Mouse (Mus musculus) forebrain, embryonic 14.5 days (tissue): Measurements from ENCODE around the gene Fgfr2. TPM values are rescaled to one million over a fixed set of nuclear protein-coding genes. Genes with fewer than 3 reads are reported as not detected.

Experiments used
- ATAC-seq: fragments of 200-750 bp; cut with Nextera tagmentation; 2 replicates; pipeline ENCODE4 v1.8.0; 2017; ENCODE audit warnings: mild to moderate bottlenecking, moderate library complexity
- DNase-seq: peaks from one replicate; pipeline ENCODE4 v3.0.0-alpha.2; 2015; ENCODE audit warnings: low spot score
- H3K27ac ChIP-seq: fragments of 300-500 bp; sonication (generic); 2 replicates; pipeline ENCODE4 v1.5.1; 2014; ENCODE audit warnings: low read depth, mild to moderate bottlenecking, control low read depth, low read length, moderate library complexity
- H3K27me3 ChIP-seq: fragments of 300-500 bp; sonication (generic); replicated peaks from 2 replicates; pipeline ENCODE4 v1.6.1; 2014; ENCODE audit warnings: low read length, control low read depth, mixed read lengths; ENCODE audit not compliant: control insufficient read depth, insufficient read depth
- H3K36me3 ChIP-seq: fragments of 300-500 bp; sonication (generic); 2 replicates; pipeline ENCODE4 v1.6.1; 2014; ENCODE audit warnings: low read length, control low read depth; ENCODE audit not compliant: control insufficient read depth, insufficient read depth
- H3K4me1 ChIP-seq: fragments of 300-500 bp; sonication (generic); 2 replicates; pipeline ENCODE4 v1.6.1; 2014; ENCODE audit warnings: antibody characterized with exemption, low read length, control low read depth; ENCODE audit not compliant: control insufficient read depth, insufficient read depth
- H3K4me2 ChIP-seq: fragments of 300-500 bp; sonication (generic); 2 replicates; pipeline ENCODE4 v1.6.1; 2014; ENCODE audit warnings: mild to moderate bottlenecking, control low read depth, low read length
- H3K4me3 ChIP-seq: fragments of 300-500 bp; sonication (generic); 2 replicates; pipeline ENCODE4 v1.5.1; 2014; ENCODE audit warnings: low read depth, low read length, control low read depth
- H3K9ac ChIP-seq: fragments of 300-500 bp; sonication (generic); 2 replicates; pipeline ENCODE4 v1.6.1; 2014; ENCODE audit warnings: mild to moderate bottlenecking, low read length, control low read depth, moderate library complexity
- H3K9me3 ChIP-seq: fragments of 300-500 bp; sonication (generic); replicated peaks from 2 replicates; pipeline ENCODE4 v1.6.1; 2016; ENCODE audit warnings: low read length, control low read depth, mixed read lengths; ENCODE audit not compliant: control insufficient read depth
- WGBS: fragments of 180-500 bp; shearing (Covaris S2); extraction: QIAGEN DNeasy Blood & Tissue Kit; methylation state at CpG from one replicate; pipeline ENCODE4 v1.1.7; 2014; 5-methylcytosine and 5-hydroxymethylcytosine counted together
- polyA plus RNA-seq: library from polyadenylated mRNA; unstranded; fragments of >200 nt; fragmentation: Nextera tagmentation; extraction: Ambion mirVana; gene quantifications from 2 replicates; pipeline ENCODE4 v1.2.1, GENCODE M21; 2014

Fgfr2 gene
- polyA plus RNA-seq, 1 experiment from 2014 or later: 35.9 TPM

- no peak for DNase-seq
- Histone ChIP-seq H3K27me3 (no peaks in the 10 kb centered on the region), H3K4me1 (no peaks in the 10 kb centered on the region), H3K36me3 (peaks cover 58% of the 10 kb centered on the region), H3K4me3 (no peak overlapping the region), H3K9me3 (no peaks in the 10 kb centered on the region), H3K9ac (no peak overlapping the region), H3K27ac (no peak overlapping the region), H3K4me2 (no peak overlapping the region)
- ATAC-seq: no peak
- WGBS: 97% methylated on average over 13 of the region's 13 CpGs
These were observed 1767.0 kb downstream of the Fgfr2 start for GRCm38 (mm10) chr7:131356105-131356504.

DNA sequence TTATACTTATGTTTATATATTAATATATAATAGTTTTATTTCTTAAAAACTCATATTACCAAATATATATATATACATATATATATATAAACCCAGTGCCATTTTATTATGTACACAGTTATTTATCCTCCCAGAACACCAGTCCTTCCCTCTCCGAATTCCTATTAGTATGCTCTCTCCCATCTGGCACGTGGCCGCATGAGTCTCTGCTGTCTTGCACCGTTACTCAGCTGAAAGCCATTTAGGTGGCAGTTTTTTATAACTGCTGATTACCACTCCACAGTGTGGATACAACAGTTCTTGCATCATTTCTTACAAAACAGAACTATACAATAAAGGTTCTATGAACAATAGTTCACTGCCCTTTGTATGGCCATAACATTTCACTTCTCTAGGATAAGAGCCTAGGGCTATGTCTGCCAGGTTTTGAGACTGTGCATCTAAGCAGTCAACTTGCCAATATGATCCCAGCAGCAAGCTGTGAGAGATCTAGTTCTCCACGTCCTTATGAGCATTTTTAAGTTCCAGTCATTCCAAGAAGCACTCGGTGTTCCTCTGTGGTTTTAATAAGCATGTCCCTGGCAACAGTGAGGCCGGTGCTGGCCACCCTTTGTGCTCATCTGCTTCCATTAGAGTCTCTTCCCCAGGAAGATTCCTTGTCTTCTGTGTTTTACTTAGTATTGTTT is 1777.2 kb downstream of the Fgfr2 start:
- peak; percentile 52 for DNase-seq
- H3K9me3 ChIP-seq: no peaks in the 10 kb centered on the region
- 75% methylated on average over 7 of the region's 7 CpGs for WGBS
- no peak overlapping the region for H3K9ac ChIP-seq
- H3K4me3 ChIP-seq: no peak overlapping the region
- H3K27ac ChIP-seq: no peak overlapping the region
- H3K4me1 ChIP-seq: no peaks in the 10 kb centered on the region
- ATAC-seq: peak; percentile 34; the same call in 1 of the 2 replicates
- no peak overlapping the region for H3K4me2 ChIP-seq
- H3K36me3 ChIP-seq: peaks cover 55% of the 10 kb centered on the region
- H3K27me3 ChIP-seq: no peaks in the 10 kb centered on the region

GRCm38 (mm10) chr7:131337502-131338068 is 1785.6 kb downstream of the Fgfr2 start:
- no peak overlapping the region for H3K9ac ChIP-seq
- no peaks in the 10 kb centered on the region for H3K27me3 ChIP-seq
- no peak overlapping the region for H3K4me2 ChIP-seq
- ATAC-seq (peak; percentile 55; the same call in 1 of the 2 replicates), DNase-seq (peak; percentile 41)
- peaks cover 22% of the 10 kb centered on the region; the same call in 1 of the 2 replicates for H3K36me3 ChIP-seq
- H3K4me1 ChIP-seq: peaks cover 6% of the 10 kb centered on the region; the same call in 1 of the 2 replicates
- H3K9me3 ChIP-seq: no peaks in the 10 kb centered on the region
- no peak overlapping the region for H3K27ac ChIP-seq
- no peak overlapping the region for H3K4me3 ChIP-seq
- 22% methylated on average over 8 of the region's 8 CpGs for WGBS

- no peak within 1 kb of the TSS for H3K9ac ChIP-seq
- H3K27ac ChIP-seq: no peak within 1 kb of the TSS
- H3K27me3 ChIP-seq: no peaks in the 10 kb centered on the region
- no peak within 1 kb of the TSS for H3K4me2 ChIP-seq
- peaks cover 6% of the 10 kb centered on the region; the same call in 1 of the 2 replicates for H3K4me1 ChIP-seq
- ATAC-seq: no peak
- no peaks in the 10 kb centered on the region for H3K9me3 ChIP-seq
- no peaks in the 10 kb centered on the region for H3K36me3 ChIP-seq
- H3K4me3 ChIP-seq: no peak within 1 kb of the TSS
- WGBS: 49% methylated on average over 1 of the region's 1 CpGs
- no peak for DNase-seq
These were observed 1789.6 kb downstream of the Fgfr2 start, which contains the start of gene Fam24a for GRCm38 (mm10) chr7:131333564-131333963. TSS of gene Fam24a (plus strand) at chr7:131333864.

- no peak overlapping the region for H3K9ac ChIP-seq
- H3K4me3 ChIP-seq: no peak overlapping the region
- 86% methylated on average over 2 of the region's 2 CpGs for WGBS
These were observed 1791.5 kb downstream of the Fgfr2 start for GRCm38 (mm10) chr7:131331688-131332087.

GRCm38 (mm10) chr7:131329416-131329815 is 1793.7 kb downstream of the Fgfr2 start, which contains the start of gene Fam24b:
TSS of gene Fam24b (minus strand) at chr7:131329516.
- Histone ChIP-seq H3K4me1 (no peaks in the 10 kb centered on the region), H3K36me3 (no peaks in the 10 kb centered on the region), H3K9ac (no peak within 1 kb of the TSS), H3K9me3 (no peaks in the 10 kb centered on the region), H3K4me2 (no peak within 1 kb of the TSS), H3K27ac (no peak within 1 kb of the TSS), H3K27me3 (no peaks in the 10 kb centered on the region), H3K4me3 (no peak within 1 kb of the TSS)
- DNase-seq: no peak
- ATAC-seq: no peak
- 88% methylated on average over 5 of the region's 5 CpGs for WGBS

More at GRCm38 (mm10) chr7:131331688-131332087, 1791.5 kb downstream of the Fgfr2 start:
- Histone ChIP-seq H3K4me2 (no peak overlapping the region), H3K27ac (no peak overlapping the region), H3K4me1 (no peaks in the 10 kb centered on the region), H3K36me3 (no peaks in the 10 kb centered on the region), H3K9me3 (no peaks in the 10 kb centered on the region), H3K27me3 (no peaks in the 10 kb centered on the region)
- DNase-seq (no peak), ATAC-seq (no peak)

DNA sequence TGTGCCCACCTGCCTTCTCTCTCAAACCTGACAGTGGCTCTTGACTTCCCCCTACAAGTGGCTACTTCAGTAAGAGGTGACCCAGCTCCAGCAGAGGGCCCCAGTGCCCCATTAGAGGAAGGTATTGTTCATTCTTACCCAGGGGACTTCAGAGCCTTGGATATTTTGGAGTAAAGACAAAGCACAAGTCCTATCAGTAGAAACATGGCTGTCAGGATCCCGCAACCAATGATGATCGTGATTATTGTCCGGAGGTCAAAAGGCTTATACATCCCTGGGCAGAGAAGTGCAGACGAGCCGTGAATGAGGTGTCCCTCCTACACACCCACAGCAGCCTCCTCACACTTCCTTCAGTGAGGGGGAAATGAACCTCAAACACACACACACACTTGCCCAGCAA is 1796.1 kb downstream of the Fgfr2 start:
- H3K4me1 ChIP-seq: no peaks in the 10 kb centered on the region
- H3K9ac ChIP-seq: no peak overlapping the region
- H3K9me3 ChIP-seq: no peaks in the 10 kb centered on the region
- no peak overlapping the region for H3K4me3 ChIP-seq
- no peak overlapping the region for H3K27ac ChIP-seq
- H3K36me3 ChIP-seq: no peaks in the 10 kb centered on the region
- no peak overlapping the region for H3K4me2 ChIP-seq
- no peaks in the 10 kb centered on the region for H3K27me3 ChIP-seq
- no peak for DNase-seq
- no peak for ATAC-seq
- WGBS: 87% methylated on average over 5 of the region's 5 CpGs

GRCm38 (mm10) chr7:131322192-131322591 is 1801.0 kb downstream of the Fgfr2 start, which contains the start of gene Cuzd1:
TSS of gene Cuzd1 (minus strand) at chr7:131322292.
- no peaks in the 10 kb centered on the region for H3K4me1 ChIP-seq
- no peaks in the 10 kb centered on the region for H3K36me3 ChIP-seq
- DNase-seq: no peak
- 71% methylated on average over 2 of the region's 2 CpGs for WGBS
- no peak for ATAC-seq
- no peaks in the 10 kb centered on the region for H3K27me3 ChIP-seq
- no peak within 1 kb of the TSS for H3K4me3 ChIP-seq
- H3K4me2 ChIP-seq: no peak within 1 kb of the TSS
- H3K9ac ChIP-seq: no peak within 1 kb of the TSS
- H3K27ac ChIP-seq: no peak within 1 kb of the TSS
- no peaks in the 10 kb centered on the region for H3K9me3 ChIP-seq

DNA sequence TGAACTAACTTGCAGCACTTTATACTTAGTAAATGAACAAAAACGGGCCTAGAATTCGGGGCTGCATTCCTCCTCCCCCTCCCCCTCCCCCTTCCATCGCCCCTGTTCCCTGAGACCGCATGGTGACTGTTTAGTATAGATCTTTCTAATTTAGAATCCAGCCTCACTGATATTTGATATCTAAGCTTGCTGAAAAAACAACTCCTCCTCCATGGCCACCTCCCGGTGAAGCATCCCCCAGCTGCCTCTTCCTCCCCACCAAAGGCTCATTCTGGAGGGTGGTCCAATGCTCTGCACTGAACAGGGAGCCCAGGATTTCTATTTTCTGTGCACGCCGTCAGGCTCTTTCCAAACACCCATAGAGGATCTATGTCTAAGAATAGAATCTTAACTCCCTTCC is 1804.8 kb downstream of the Fgfr2 start:
- Histone ChIP-seq H3K4me3 (no peak overlapping the region), H3K27me3 (no peaks in the 10 kb centered on the region), H3K27ac (no peak overlapping the region), H3K4me1 (no peaks in the 10 kb centered on the region), H3K4me2 (no peak overlapping the region), H3K9me3 (no peaks in the 10 kb centered on the region), H3K36me3 (no peaks in the 10 kb centered on the region), H3K9ac (no peak overlapping the region)
- ATAC-seq (no peak), DNase-seq (no peak)
- 81% methylated on average over 6 of the region's 7 CpGs for WGBS
